Mouse (Mus musculus) stomach, embryonic 15.5 days (tissue): ENCODE results near the gene Smtnl1. TPM values are rescaled to one million over a fixed set of nuclear protein-coding genes. Genes with fewer than 3 reads are reported as not detected.
A peak's percentile ranks its signal among the peaks of the same experiment; 100 is the strongest.

Experiments used
- ATAC-seq: fragments of 200-750 bp; cut with Nextera tagmentation; 2 replicates; pipeline ENCODE4 v1.8.0; 2017; ENCODE audit warnings: low read depth, moderate number of reproducible peaks, moderate TSS enrichment; ENCODE audit not compliant: insufficient read depth, low FRiP score
- H3K27ac ChIP-seq: fragments of 300-500 bp; sonication (generic); 2 replicates; pipeline ENCODE4 v1.5.1; 2015; ENCODE audit warnings: mild to moderate bottlenecking, inconsistent platforms
- H3K27me3 ChIP-seq: fragments of 300-500 bp; sonication (generic); replicated peaks from 2 replicates; pipeline ENCODE4 v1.6.1; 2015; ENCODE audit warnings: inconsistent platforms
- H3K36me3 ChIP-seq: fragments of 300-500 bp; sonication (generic); 2 replicates; pipeline ENCODE4 v1.6.1; 2015; ENCODE audit warnings: inconsistent platforms
- H3K4me1 ChIP-seq: fragments of 300-500 bp; sonication (generic); 2 replicates; pipeline ENCODE4 v1.6.1; 2015; ENCODE audit warnings: inconsistent platforms
- H3K4me2 ChIP-seq: fragments of 300-500 bp; sonication (generic); 2 replicates; pipeline ENCODE4 v1.6.1; 2015; ENCODE audit warnings: mild to moderate bottlenecking, inconsistent platforms
- H3K4me3 ChIP-seq: fragments of 300-500 bp; sonication (generic); replicated peaks from 2 replicates; pipeline ENCODE4 v1.5.1; 2015; ENCODE audit warnings: inconsistent platforms
- H3K9ac ChIP-seq: fragments of 300-500 bp; sonication (generic); 2 replicates; pipeline ENCODE4 v1.6.1; 2015; ENCODE audit warnings: inconsistent platforms
- H3K9me3 ChIP-seq: fragments of 300-500 bp; sonication (generic); 2 replicates; pipeline ENCODE4 v1.6.1; 2016; ENCODE audit warnings: inconsistent platforms
- WGBS: fragments of 180-500 bp; shearing (Covaris S2); methylation state at CpG from one replicate; pipeline ENCODE4 v1.1.7; 2015; 5-methylcytosine and 5-hydroxymethylcytosine counted together
- polyA plus RNA-seq: library from polyadenylated mRNA; unstranded; fragments of >200 nt; fragmentation: Nextera tagmentation; extraction: Ambion mirVana; gene quantifications from 2 replicates; pipeline ENCODE4 v1.2.1, GENCODE M21; 2015

Gene Smtnl1
- polyA plus RNA-seq, 1 experiment from 2014 or later: 0.08 TPM

GRCm38 (mm10) chr2:84790418-84790817 is 32.0 kb downstream of the Smtnl1 start:
- no peak overlapping the region for H3K27ac ChIP-seq
- H3K4me1 ChIP-seq: no peaks in the 10 kb centered on the region
- no peak overlapping the region for H3K4me3 ChIP-seq
- no peak overlapping the region for H3K4me2 ChIP-seq
- no peak overlapping the region for H3K9ac ChIP-seq
- no peaks in the 10 kb centered on the region for H3K36me3 ChIP-seq
- WGBS: 62% methylated on average over 9 of the region's 9 CpGs
- no peaks in the 10 kb centered on the region for H3K9me3 ChIP-seq
- no peak for ATAC-seq
- H3K27me3 ChIP-seq: no peaks in the 10 kb centered on the region

- Histone ChIP-seq H3K27ac (no peak overlapping the region), H3K4me1 (no peaks in the 10 kb centered on the region), H3K36me3 (no peaks in the 10 kb centered on the region), H3K9me3 (no peaks in the 10 kb centered on the region), H3K4me3 (no peak overlapping the region), H3K9ac (no peak overlapping the region), H3K27me3 (no peaks in the 10 kb centered on the region), H3K4me2 (no peak overlapping the region)
- no peak for ATAC-seq
- WGBS: 78% methylated on average over 3 of the region's 3 CpGs
Observed at GRCm38 (mm10) chr2:84788316-84788715, 34.1 kb downstream of the Smtnl1 start.

DNA sequence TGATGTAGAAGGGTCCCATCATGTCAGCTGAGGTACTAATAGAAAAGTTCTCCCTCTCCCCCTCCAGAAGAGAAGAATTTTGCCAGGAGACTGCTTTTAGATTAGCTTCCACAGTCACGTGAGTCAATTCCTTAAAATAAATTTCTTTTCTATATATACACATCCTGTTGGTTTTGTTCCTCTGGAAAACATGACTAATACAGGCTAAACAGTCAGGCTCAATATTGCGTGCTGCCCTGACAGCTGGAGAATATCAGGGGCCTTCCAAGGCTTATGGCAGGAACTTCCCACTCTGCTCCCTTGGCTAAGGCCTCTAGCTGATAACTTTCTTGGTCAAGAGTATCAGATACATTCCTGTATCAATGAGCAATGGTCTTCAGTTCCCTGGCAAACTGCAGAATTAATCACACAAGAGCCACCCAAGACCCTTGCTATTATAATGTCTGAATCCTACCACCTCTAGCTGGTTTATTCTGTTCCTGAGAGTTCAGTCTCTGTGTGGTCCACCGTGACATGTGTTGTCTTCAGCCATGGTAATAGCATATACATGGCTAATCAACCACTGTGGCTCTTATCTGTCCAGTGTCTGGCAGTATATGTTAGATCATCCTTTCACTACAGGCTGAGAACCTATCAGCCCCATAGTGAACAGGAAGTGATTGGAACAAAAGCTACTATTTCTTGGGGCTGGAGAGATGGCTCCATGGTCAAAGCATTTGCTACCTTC is 38.4 kb downstream of the Smtnl1 start:
- WGBS: 42% methylated on average over 3 of the region's 3 CpGs
- ATAC-seq: no peak
- Histone ChIP-seq H3K4me3 (no peak overlapping the region), H3K4me1 (no peaks in the 10 kb centered on the region), H3K36me3 (no peaks in the 10 kb centered on the region), H3K27me3 (no peaks in the 10 kb centered on the region), H3K4me2 (no peak overlapping the region), H3K27ac (peak overlapping the region; percentile 40; the same call in 1 of the 2 replicates), H3K9ac (no peak overlapping the region), H3K9me3 (no peaks in the 10 kb centered on the region)

DNA sequence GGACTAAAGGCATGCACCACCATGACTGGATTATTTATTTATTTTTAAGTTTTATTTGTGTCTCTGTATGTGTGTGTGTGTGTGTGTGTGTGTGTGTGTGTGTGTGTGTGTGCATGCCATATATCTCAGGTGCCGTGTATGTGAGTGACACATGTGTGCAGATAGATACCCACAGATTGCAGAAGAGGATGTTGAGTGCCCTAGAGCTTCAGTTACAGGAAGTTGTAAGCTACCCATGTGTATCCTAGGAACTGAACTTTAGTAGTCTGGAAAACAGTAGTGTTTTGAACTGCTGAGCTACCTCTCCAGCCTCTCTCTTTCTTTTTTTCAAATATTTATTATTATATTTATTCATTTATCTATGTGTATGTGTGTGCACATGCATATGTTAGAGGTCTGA is 39.1 kb downstream of the Smtnl1 start:
- Histone ChIP-seq H3K27ac (peak overlapping the region; percentile 35; the same call in 1 of the 2 replicates), H3K9ac (no peak overlapping the region), H3K27me3 (no peaks in the 10 kb centered on the region), H3K36me3 (no peaks in the 10 kb centered on the region), H3K4me3 (no peak overlapping the region), H3K4me2 (no peak overlapping the region), H3K4me1 (no peaks in the 10 kb centered on the region), H3K9me3 (no peaks in the 10 kb centered on the region)
- ATAC-seq: no peak
- WGBS: 86% methylated on average over 1 of the region's 1 CpGs

DNA sequence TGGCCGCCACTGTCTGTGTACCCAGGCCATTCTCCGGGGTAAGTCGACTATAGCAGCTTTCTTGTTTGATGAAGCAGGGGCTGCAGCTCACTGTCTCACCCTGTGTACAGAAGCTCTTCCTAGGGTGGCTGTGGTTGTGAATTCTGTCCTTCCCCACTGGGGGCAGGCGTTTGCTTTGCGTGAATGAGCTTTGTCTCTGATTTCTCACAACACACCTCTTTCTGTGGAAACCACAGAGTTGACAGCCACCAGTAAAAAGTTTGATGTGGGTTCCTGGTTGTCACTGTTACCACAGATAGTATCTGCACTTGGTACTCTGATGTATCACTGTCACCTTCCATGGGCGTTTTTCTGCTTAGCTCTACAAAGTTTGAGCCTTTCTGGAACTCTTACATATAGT is 43.2 kb downstream of the Smtnl1 start:
- H3K27ac ChIP-seq: no peak overlapping the region
- 43% methylated on average over 6 of the region's 6 CpGs for WGBS
- H3K4me1 ChIP-seq: peaks cover 6% of the 10 kb centered on the region; the same call in 1 of the 2 replicates
- H3K36me3 ChIP-seq: no peaks in the 10 kb centered on the region
- H3K9ac ChIP-seq: no peak overlapping the region
- no peaks in the 10 kb centered on the region for H3K9me3 ChIP-seq
- no peak overlapping the region for H3K4me3 ChIP-seq
- H3K4me2 ChIP-seq: no peak overlapping the region
- H3K27me3 ChIP-seq: no peaks in the 10 kb centered on the region
- ATAC-seq: no peak

DNA sequence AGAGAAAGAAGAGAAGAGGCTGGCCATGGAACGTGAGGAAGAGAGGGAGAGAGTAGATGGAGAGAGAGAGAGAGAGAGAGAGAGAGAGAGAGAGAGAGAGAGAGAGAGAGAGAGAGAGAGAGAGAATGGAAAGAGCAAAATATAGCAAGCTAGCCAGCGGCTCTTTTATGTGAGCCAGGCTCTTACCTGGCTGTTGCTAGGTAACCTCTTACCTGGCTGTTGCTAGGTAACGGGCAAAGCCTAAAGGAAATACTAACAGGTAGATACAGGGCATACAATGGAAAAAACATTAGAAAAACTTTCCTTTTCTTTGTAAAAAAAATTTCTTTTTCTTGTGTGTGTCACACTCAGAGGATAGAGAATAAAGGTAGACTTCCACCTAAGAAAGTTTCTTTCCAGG is 44.7 kb downstream of the Smtnl1 start:
- 55% methylated on average over 3 of the region's 3 CpGs for WGBS
- H3K4me3 ChIP-seq: no peak overlapping the region
- H3K9ac ChIP-seq: no peak overlapping the region
- H3K9me3 ChIP-seq: no peaks in the 10 kb centered on the region
- H3K4me1 ChIP-seq: peaks cover 6% of the 10 kb centered on the region; the same call in 1 of the 2 replicates
- no peak overlapping the region for H3K4me2 ChIP-seq
- no peaks in the 10 kb centered on the region for H3K36me3 ChIP-seq
- no peak for ATAC-seq
- no peaks in the 10 kb centered on the region for H3K27me3 ChIP-seq
- no peak overlapping the region for H3K27ac ChIP-seq

GRCm38 (mm10) chr2:84775665-84776064 is 46.8 kb downstream of the Smtnl1 start:
- Histone ChIP-seq H3K9me3 (no peaks in the 10 kb centered on the region), H3K4me1 (peaks cover 6% of the 10 kb centered on the region; the same call in 1 of the 2 replicates), H3K4me2 (peak overlapping the region; percentile 9; the same call in 1 of the 2 replicates), H3K4me3 (no peak overlapping the region), H3K27me3 (no peaks in the 10 kb centered on the region), H3K36me3 (no peaks in the 10 kb centered on the region), H3K27ac (peak overlapping the region; percentile 76; the same call in 1 of the 2 replicates), H3K9ac (no peak overlapping the region)
- no peak for ATAC-seq
- WGBS: 65% methylated on average over 6 of the region's 6 CpGs

GRCm38 (mm10) chr2:84775241-84775640 is 47.2 kb downstream of the Smtnl1 start, which contains the start of gene Serping1:
Serping1 (minus strand) TSS chr2:84775444.
- Histone ChIP-seq H3K4me1 (peaks cover 6% of the 10 kb centered on the region; the same call in 1 of the 2 replicates), H3K9ac (no peak within 1 kb of the TSS), H3K27me3 (no peaks in the 10 kb centered on the region), H3K4me3 (peak within 1 kb of the TSS; percentile 31), H3K9me3 (no peaks in the 10 kb centered on the region), H3K36me3 (no peaks in the 10 kb centered on the region), H3K4me2 (peak within 1 kb of the TSS; percentile 50), H3K27ac (peak within 1 kb of the TSS; percentile 76)
- 42% methylated on average over 9 of the region's 9 CpGs for WGBS
- ATAC-seq: peak; percentile 59; the same call in 1 of the 2 replicates

DNA sequence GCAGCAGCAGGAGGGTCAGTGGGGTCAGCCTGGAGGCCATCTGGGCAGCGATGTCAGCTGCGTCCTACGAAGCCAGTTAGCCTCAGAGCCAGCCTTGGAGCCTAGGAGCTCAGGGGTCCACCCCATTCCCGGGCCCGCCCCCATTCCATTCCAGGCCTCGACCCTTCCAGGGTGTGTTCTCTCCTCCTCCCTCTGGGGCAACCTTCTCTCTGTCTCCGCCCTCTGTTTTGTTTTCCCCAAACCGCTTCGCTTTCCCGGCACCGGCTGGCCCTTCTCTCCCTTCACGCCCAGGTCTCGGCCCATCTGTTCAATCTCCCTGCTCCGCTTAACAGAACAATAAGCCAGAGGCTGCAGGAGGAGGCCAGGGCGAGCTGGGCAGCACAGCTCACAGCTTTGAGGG is 47.7 kb downstream of the Smtnl1 start:
- peak; percentile 87 for ATAC-seq
- Histone ChIP-seq H3K9me3 (no peaks in the 10 kb centered on the region), H3K4me2 (peak overlapping the region; percentile 50), H3K4me1 (peaks cover 6% of the 10 kb centered on the region; the same call in 1 of the 2 replicates), H3K27ac (peak overlapping the region; percentile 48), H3K4me3 (peak overlapping the region; percentile 31), H3K36me3 (no peaks in the 10 kb centered on the region), H3K27me3 (no peaks in the 10 kb centered on the region), H3K9ac (no peak overlapping the region)
- 3% methylated on average over 15 of the region's 15 CpGs for WGBS

- no peak for ATAC-seq
- peaks cover 6% of the 10 kb centered on the region; the same call in 1 of the 2 replicates for H3K4me1 ChIP-seq
- WGBS: 65% methylated on average over 5 of the region's 5 CpGs
- H3K27me3 ChIP-seq: no peaks in the 10 kb centered on the region
- H3K9me3 ChIP-seq: no peaks in the 10 kb centered on the region
- H3K36me3 ChIP-seq: no peaks in the 10 kb centered on the region
- H3K4me3 ChIP-seq: no peak overlapping the region
- no peak overlapping the region for H3K9ac ChIP-seq
- H3K4me2 ChIP-seq: no peak overlapping the region
- H3K27ac ChIP-seq: no peak overlapping the region
Observed at GRCm38 (mm10) chr2:84773195-84773594, 49.3 kb downstream of the Smtnl1 start.

DNA sequence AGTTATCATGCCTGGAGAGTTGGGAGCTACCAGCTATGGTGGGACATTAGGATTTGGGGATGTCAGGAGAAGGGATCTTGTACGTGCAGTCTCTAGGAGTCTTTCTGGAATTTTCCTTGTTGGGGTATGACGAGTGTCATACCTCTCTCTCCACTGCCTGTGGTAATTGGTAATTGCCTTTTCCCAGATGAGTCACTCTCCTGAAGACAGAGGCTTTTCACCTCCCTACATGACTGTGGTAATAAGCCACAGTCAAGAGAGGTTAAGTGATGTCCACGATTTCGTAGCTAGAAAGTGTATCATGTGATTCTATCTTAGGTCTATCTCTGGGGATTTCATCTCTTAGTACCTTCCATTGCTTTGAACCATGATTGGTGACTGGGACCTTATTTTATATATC is 50.0 kb downstream of the Smtnl1 start:
- Histone ChIP-seq H3K4me1 (peaks cover 6% of the 10 kb centered on the region; the same call in 1 of the 2 replicates), H3K4me2 (no peak overlapping the region), H3K27ac (no peak overlapping the region), H3K9ac (no peak overlapping the region), H3K36me3 (no peaks in the 10 kb centered on the region), H3K27me3 (no peaks in the 10 kb centered on the region), H3K9me3 (no peaks in the 10 kb centered on the region), H3K4me3 (no peak overlapping the region)
- ATAC-seq: no peak
- WGBS: 86% methylated on average over 4 of the region's 4 CpGs

GRCm38 (mm10) chr2:84770501-84770900 is 52.0 kb downstream of the Smtnl1 start:
- no peak overlapping the region for H3K4me2 ChIP-seq
- H3K9ac ChIP-seq: no peak overlapping the region
- 68% methylated on average over 6 of the region's 6 CpGs for WGBS
- H3K9me3 ChIP-seq: no peaks in the 10 kb centered on the region
- 0 out of 2 replicates have a peak, but pooled peaks cover 2% of the 10 kb centered on the region for H3K36me3 ChIP-seq
- ATAC-seq: no peak
- H3K27me3 ChIP-seq: no peaks in the 10 kb centered on the region
- no peak overlapping the region for H3K4me3 ChIP-seq
- H3K4me1 ChIP-seq: peaks cover 4% of the 10 kb centered on the region; the same call in 1 of the 2 replicates
- no peak overlapping the region for H3K27ac ChIP-seq
